Mouse (Mus musculus): ENCODE results near the gene Mtfr1l.
A peak's percentile ranks its signal among the peaks of the same experiment; 100 is the strongest.
"Not testable (repeated sequence)": the region's sequence is repeated elsewhere in the genome, so short reads cannot be mapped to it uniquely, and the experiment has no call there.

The Mtfr1l gene

GRCm38 (mm10) chr4:134516981-134517380, 18.2 kb downstream of the Mtfr1l start:
- no peak for DNase-seq (ENCODE audit: low read depth)

DNA sequence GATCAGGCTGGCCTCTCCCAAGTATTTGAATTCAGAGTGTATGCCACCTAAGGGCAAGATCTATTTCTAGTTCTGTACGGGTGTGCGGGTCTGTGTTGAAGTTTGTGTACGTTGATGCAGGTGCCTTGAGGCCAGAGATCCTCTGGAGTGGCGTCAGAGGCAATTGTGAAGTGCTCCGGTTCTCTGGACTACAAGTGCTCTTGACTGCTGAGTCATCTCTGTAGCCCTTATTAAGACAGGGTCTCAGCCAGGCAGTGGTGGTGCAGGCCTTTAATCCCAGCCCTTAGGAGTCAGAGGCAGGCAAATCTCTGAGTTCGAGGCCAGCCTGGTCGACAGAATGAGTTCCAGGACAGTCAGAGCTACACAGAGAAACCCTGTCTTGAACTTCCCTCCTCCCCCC, 19.6 kb downstream of the Mtfr1l start:
- DNase-seq (ENCODE audit: low read depth) = no peak

GRCm38 (mm10) chr4:134514309-134514930, 20.8 kb downstream of the Mtfr1l start:
- DNase-seq (ENCODE audit: low read depth) = peak; percentile 57

GRCm38 (mm10) chr4:134512798-134513197, 22.4 kb downstream of the Mtfr1l start:
- no peak for DNase-seq (ENCODE audit: low read depth)

DNA sequence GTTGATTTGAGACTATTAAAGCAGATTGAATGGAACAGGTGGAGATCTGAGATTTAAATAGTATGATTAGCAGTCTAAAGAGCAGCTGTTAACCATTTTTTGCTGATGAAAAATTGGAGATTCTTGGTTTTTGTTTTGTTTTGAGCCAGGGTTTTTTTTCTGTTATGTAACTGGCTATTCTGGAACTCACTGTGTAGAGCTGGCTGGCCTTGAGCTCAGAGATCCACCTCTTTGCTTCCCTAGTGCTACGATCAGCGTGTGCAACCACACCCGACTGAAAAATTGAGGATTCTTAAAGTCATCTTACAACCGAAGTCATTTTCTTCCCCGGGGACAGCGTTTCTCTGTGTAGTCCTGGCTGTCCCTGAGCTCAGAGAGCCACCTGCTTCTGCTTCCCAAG, 23.5 kb downstream of the Mtfr1l start:
- DNase-seq (ENCODE audit: low read depth) = no peak

GRCm38 (mm10) chr4:134510845-134511411, 24.3 kb downstream of the Mtfr1l start, which contains the start of gene Aunip:
Gene Aunip (plus strand): TSS chr4:134510999.
- peak; percentile 78 for DNase-seq (ENCODE audit: low read depth)

- no peak for DNase-seq (ENCODE audit: low read depth)
Measured at GRCm38 (mm10) chr4:134510396-134510795, 24.8 kb downstream of the Mtfr1l start.

DNA sequence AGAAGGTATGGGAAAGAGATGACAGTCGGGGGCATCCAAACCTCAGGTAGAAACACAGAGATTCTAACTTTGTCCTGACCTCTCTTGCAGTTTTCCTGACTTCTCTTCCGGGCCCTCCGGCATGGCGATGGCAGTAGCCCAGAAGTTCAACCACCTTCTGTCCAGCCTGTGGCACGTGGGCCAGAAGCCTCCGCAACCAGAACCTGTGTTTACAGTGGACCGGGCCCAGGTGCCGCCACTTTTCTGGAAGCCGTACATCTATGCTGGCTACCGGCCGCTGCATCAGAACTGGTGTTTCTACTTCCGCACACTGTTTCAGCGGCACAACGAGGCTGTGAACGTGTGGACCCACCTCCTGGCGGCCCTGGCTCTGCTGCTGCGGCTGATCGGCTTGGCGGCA, 28.5 kb downstream of the Mtfr1l start:
- DNase-seq (ENCODE audit: low read depth) = no peak

- peak; percentile 66 for DNase-seq (ENCODE audit: low read depth)
Measured at GRCm38 (mm10) chr4:134505966-134506594, 29.1 kb downstream of the Mtfr1l start.

GRCm38 (mm10) chr4:134505303-134505789, 29.8 kb downstream of the Mtfr1l start:
- no peak for DNase-seq (ENCODE audit: low read depth)

DNA sequence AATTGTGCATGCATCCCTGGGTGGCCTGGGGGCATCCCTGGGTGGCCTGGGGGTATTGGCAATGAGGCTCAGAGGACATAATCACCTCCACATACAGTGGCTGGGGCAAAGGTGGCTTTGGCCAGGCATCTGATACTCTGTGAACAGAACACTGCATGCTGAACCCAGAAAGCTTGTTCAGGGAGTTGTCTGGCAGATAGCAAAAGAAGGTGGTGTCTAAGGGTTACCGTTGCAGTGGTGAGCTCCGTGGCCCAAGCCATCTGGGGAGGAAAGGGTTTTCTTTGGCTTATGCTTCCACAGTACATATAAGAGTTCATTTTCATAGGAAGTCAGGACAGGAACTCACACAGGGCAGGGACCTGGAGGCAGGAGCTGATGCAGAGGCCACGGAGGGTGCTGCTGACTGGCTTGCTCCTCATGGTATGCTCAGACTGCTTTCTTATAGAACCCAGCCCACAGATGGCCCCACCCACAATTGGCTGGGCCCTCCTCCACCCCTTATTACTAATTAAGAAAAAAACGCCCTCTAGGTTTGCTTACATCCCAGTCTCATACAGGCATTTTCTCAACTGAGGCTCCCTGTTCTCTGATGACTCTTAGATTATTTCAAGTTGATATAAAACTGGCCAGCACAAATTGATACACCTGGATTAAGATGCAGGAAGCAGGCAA, 31.4 kb downstream of the Mtfr1l start:
- DNase-seq (ENCODE audit: low read depth) = no peak

DNA sequence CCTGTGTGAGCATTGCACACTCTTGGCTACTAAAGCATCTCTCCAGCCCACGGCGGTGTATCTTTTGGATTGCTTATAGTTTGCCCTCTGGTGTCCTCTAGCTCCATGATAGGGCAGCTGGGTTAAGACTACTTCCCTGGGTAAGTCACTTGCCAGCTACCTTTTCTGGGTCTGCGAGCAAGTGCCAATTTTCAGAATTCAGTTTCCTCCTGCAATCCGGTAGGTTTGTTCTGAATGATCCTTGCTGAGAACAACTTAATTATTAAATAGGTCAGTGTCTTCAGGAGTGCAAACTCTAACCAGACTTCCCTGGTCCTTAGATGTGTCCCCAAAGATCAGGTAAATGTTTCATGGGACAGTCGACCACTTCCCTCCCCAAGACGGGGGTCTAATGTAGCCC, 34.1 kb downstream of the Mtfr1l start:
- no peak for DNase-seq (ENCODE audit: low read depth)

GRCm38 (mm10) chr4:134498983-134499382, 36.2 kb downstream of the Mtfr1l start:
- not testable (repeated sequence) for DNase-seq (ENCODE audit: low read depth)

DNA sequence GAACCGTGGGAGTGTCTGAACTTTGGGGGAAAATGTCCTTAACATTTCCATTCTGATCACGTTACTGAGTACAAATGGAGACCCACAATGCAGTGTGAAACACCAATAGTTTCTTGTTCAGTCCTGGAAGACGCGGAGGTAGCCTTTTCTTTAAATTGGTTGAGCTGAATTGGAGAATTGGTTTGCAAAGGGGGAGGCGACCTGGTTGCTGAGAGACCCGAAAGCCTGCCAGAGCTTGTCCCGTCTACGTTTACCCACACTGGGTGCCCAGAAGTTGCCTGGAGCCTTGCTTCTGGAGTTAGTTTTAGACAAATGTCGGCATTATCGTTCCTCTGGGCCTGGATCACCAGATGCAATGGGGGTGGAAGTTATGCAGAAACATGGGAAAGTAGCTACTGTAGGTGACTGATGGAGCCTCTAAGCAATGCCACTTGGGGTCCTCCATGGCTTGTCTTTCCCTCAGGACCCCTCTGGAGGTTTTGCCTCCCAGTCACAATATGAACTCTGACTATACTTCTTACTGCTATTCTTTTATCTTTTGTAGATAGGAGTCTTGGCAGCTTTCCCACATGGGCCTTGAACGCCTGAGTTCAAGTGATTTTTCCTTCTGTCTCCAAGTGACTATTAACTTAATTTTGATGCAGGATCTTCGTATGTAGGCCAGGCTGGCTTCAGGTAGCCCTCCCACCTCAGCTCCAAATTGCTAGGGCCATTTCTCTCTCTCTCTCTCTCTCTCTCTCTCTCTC, 37.0 kb downstream of the Mtfr1l start:
- no peak for DNase-seq (ENCODE audit: low read depth)

- DNase-seq (ENCODE audit: low read depth) = no peak
Measured at GRCm38 (mm10) chr4:134497223-134497622, 38.0 kb downstream of the Mtfr1l start.

GRCm38 (mm10) chr4:134496595-134497210, 38.5 kb downstream of the Mtfr1l start, which contains the start of gene Paqr7:
Gene Paqr7 (plus strand): TSS chr4:134496697.
- DNase-seq (ENCODE audit: low read depth) = peak; percentile 53

DNA sequence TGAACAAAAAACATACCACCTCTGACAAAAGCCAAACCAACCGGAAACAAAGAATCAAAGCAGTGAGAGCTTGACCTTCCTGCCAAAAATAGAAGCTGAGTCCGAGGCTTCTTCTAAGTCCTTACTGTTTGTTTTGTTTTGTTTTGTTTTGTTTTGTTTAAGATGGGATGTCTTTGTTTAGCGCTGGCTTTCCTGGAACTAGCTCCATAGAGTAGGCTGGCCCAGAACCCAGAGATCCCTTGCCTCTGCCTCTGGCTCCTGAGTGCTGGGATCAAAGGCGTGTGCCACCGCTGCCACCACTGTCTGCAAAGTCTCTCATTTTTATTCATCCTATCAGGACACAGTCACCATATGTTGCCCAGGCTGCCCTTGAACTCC, 39.7 kb downstream of the Mtfr1l start:
- no peak for DNase-seq (ENCODE audit: low read depth)

DNA sequence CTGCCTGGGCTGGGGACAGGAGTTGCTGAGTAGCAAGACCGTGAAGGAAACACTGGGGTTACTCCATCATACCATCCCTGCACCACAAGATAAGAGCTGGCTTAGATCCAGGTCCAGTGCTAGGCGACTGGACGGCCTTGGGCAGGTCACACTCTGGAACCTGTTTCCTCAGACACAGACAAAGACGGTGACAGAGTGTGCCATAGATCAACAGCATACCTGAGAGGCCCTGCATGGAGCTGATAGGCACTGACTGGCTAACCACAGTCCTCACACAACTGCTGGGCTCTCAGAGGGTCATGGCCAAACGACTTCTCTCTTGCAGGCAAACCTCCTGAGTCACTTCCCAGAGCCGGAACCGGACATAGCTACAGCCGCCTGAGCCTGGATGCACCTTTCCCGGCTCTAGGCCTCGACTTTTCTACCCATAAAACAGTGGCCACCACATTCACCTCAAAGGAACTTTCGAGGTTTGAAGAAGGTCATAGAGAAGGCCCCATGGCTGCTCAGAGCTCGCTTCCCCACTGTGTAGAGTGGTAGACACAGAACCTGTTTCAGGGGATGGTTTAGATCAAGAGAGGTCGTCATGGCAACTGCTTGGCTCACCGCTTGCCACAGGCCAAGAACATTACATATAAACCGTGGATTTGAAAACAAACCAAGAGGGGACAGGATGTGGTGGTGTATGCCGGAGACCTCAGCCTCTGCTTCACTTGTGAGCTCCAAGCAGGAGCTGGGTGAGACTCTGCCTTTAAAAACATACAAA, 40.2 kb downstream of the Mtfr1l start:
- no peak for DNase-seq (ENCODE audit: low read depth)

- DNase-seq (ENCODE audit: low read depth) = not testable (repeated sequence)
Measured at GRCm38 (mm10) chr4:134494161-134494560, 41.0 kb downstream of the Mtfr1l start.

GRCm38 (mm10) chr4:134491716-134492115, 43.5 kb downstream of the Mtfr1l start:
- no peak for DNase-seq (ENCODE audit: low read depth)

All from c-Kit-positive CD71-positive TER-119-negative erythroid progenitor cells, embryonic 14.5 days (primary cell).